Mouse (Mus musculus): ENCODE data around the gene Ninj1. TPM values are rescaled to one million over a fixed set of nuclear protein-coding genes. Genes with fewer than 3 reads are reported as not detected.

Gene Ninj1
- total RNA-seq, 2 experiments from 2014 or later = 77.3 to 79.6 TPM

DNA sequence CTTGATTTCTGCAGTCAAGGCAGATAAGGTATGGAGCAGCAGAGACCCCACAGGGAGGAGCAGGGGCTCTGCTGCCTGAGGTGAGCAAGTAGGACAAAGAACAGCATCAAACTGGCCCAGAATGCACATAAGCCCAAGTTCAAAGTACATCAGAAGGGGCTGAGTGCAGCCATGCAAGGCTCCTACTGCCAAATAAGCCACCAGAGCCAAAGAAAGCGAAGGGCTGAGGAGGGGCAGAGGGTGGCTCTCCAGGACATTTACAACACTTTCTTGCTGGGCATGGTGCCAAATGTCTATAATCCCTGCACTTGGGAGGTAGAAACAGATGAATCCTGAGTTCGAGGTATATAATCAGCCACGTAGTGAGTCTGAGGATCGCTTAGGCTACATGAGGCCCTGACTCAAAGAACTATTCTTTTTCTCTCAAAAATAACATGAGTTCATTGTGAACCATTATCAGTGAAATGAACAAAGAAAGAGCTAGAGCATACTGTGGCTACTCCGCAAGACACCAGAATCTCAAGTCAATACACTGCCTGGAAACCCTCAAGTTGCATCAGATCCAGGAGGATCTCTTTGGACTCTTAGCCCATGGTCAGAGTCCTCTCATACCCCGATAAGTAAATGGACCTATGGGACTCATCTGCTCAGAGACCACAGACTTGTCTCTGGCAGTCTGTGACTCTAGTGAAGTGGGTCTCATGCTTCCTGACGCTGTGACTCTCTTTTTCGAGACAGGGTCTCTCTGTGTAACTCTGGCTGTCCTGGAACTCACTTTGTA lies 46.7 kb downstream of the Ninj1 start:
- DNase-seq = no peak

GRCm38 (mm10) chr13:49234711-49235110 lies 47.4 kb downstream of the Ninj1 start:
- no peak for DNase-seq

DNA sequence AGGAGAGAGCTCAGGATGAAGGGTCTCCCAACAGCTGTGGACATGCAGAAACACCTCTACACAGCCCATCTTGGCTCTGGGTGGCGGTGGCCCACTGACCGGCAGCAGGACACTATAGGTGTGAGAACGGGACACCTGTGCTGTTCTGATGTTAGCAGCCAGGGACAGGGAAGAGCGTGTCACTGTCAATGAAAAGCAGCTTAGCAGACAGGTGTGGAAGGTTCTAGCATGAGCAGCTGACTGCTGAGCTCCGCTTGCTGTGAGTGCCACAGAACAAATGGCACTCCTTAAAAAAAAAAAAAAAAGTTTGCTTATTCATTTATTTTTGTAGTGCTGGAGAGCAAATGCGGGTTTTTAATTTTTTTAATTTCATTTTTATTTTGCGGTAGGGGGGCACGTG lies 50.3 kb downstream of the Ninj1 start:
- DNase-seq = no peak

DNA sequence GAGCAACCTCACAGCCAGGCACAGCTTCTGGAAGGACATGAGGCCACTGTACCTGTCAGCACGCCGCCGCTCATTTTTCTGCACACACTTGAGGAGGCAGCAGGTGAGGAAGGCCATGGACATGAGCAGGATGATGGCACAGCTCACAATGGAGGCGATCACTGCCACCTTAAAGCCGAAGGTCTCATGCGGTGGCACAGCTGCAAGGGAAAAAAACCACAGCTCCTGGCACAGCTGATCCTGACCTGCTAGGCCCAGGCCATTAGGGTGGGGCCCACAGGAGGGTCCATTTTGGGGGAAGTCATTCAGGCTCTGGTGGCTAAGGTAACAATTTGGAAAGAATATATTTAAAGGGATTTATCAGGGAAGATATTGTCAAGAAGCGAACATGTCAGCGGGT lies 51.5 kb downstream of the Ninj1 start:
- no peak for DNase-seq

GRCm38 (mm10) chr13:49242321-49243065 lies 55.2 kb downstream of the Ninj1 start:
- DNase-seq = no peak

- DNase-seq = no peak
These were observed 56.2 kb downstream of the Ninj1 start for GRCm38 (mm10) chr13:49243492-49243891.

GRCm38 (mm10) chr13:49245251-49245650 lies 58.0 kb downstream of the Ninj1 start:
- no peak for DNase-seq

Other genes starting within 250 kb of the Ninj1 start
- 100 to 1,000 TPM; 145 to 150 TPM for gene Fam120a, start 219.5 kb upstream of the Ninj1 start, total RNA-seq (2021)
- gene Wnk2, start 39.5 kb upstream of the Ninj1 start, total RNA-seq (2021) = 1 to 10 TPM; 4.1 to 8.3 TPM
- gene Card19, start 28.6 kb downstream of the Ninj1 start, total RNA-seq (2021) = 10 to 100 TPM; 52.5 to 58.9 TPM
- gene Susd3, start 61.2 kb downstream of the Ninj1 start, total RNA-seq (2021) = 1 to 10 TPM; 1.8 to 1.9 TPM
- gene Fgd3, start 132.8 kb downstream of the Ninj1 start, total RNA-seq (2021) = 1 to 10 TPM; 3.7 to 3.8 TPM
- gene Bicd2, start 154.1 kb downstream of the Ninj1 start, total RNA-seq (2021) = 10 to 100 TPM; 31.0 to 31.6 TPM
- 10 to 100 TPM; 13.1 to 23.5 TPM for gene Ippk, start 233.8 kb downstream of the Ninj1 start, total RNA-seq (2021)

Data from adrenal gland, postnatal 10 days (tissue).